Mouse (Mus musculus): Measurements from ENCODE around the gene Slc6a16.

Slc6a16 gene

GRCm38 (mm10) chr7:45312686-45313453, 72.0 kb downstream of the Slc6a16 start:
- DNase-seq (ENCODE audit: low spot score in 2 of 2) = no peak

- no peak for DNase-seq (ENCODE audit: low spot score in 2 of 2)
Observed at GRCm38 (mm10) chr7:45313495-45313894, 72.6 kb downstream of the Slc6a16 start.

GRCm38 (mm10) chr7:45315182-45315701, 74.4 kb downstream of the Slc6a16 start:
- DNase-seq (ENCODE audit: low spot score in 2 of 2) = no peak

GRCm38 (mm10) chr7:45316536-45316935, 75.7 kb downstream of the Slc6a16 start:
- no peak for DNase-seq (ENCODE audit: low spot score in 2 of 2)

DNA sequence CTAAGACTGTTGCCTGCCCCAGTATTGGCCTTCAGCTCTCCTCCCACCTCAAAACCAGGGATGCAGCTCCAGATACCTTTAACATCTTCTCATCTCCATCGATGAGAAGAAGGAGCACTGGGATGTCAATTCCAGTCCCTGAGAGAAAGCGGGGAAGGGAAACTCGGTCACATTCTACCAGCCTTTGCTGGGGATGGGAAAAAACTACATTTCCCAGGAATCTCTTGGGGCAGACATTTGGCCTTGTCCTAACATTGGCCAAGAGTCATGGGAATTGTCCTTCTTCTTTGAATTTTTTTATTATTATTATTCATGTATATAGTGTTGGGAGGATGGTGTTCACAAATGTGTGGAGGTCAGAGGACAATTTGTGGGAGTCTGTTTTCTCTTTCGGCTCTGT, 81.4 kb downstream of the Slc6a16 start:
- DNase-seq (ENCODE audit: low spot score in 2 of 2) = no peak

All from spleen, postnatal 4 days (tissue).